Mouse (Mus musculus): ENCODE data around the gene Olfr129.

GRCm38 (mm10) chr17:38088593-38088992 lies 28.7 kb upstream of the Olfr129 start, which contains the start of gene Olfr131:
- TF ChIP-seq CTCF (conservative IDR thresholded peaks at IDR 0.05; ENCODE audit: low read length) (no peak), POU5F1 (IDR thresholded peaks at IDR 0.05; ENCODE audit: borderline replicate concordance, low read length) (no peak), NANOG (IDR thresholded peaks at IDR 0.05; ENCODE audit: borderline replicate concordance, low read length) (no peak)
